Comparison of ENCODE assay signal across 8 mouse cellular contexts in genomic region chr12:16618512-16619274, GRCm38 (mm10). TPM values are rescaled to one million over a fixed set of nuclear protein-coding genes. Genes with fewer than 3 reads are reported as not detected.
DNase-seq lines count a peak whose midpoint lies in the region; ATAC-seq lines count a peak whose summit lies in the region.

No protein-coding gene starts in this region.

- no peaks in the 10 kb centered on the region for H3K9me3 ChIP-seq in intestine, embryonic 14.5 days (ENCODE audit: control insufficient read depth, low read length)

- H3K4me3 ChIP-seq in intestine, embryonic 14.5 days (ENCODE audit: low read depth, low read length), result no peak overlapping the region

- no peaks in the 10 kb centered on the region for H3K36me3 ChIP-seq in intestine, embryonic 14.5 days (ENCODE audit: control insufficient read depth, insufficient read depth, low read length)

- H3K9ac ChIP-seq in intestine, embryonic 14.5 days (ENCODE audit: low read length), result no peak overlapping the region

- peaks cover 13% of the 10 kb centered on the region for H3K4me1 ChIP-seq in intestine, embryonic 14.5 days (replicated peaks; ENCODE audit: control insufficient read depth, insufficient read depth, low read length)

- peak; percentile 39 for DNase-seq in ZHBTc4 (ENCODE audit: low read depth, low spot score)
- peak; percentile 78 for DNase-seq in embryo, embryonic 10 days (ENCODE audit: low spot score)
- DNase-seq in gastrocnemius, postnatal 10 days, result peak; percentile 87
- peak; percentile 77 for DNase-seq in intestine, embryonic 14.5 days (ENCODE audit: low spot score)
- DNase-seq in left cerebral cortex, adult 18-20 months (ENCODE audit: low spot score in 2 of 2), result peak; percentile 40 to 59
- DNase-seq in lung, postnatal 10 days, result peak; percentile 90
- DNase-seq in right cerebral cortex, postnatal 10 days (ENCODE audit: low spot score in 2 of 2), result peak; percentile 85 to 87
- DNase-seq in thymus, postnatal 10 days (ENCODE audit: low spot score in 2 of 2), result no peak

- WGBS in intestine, embryonic 14.5 days, result 17% methylated on average over 11 of the region's 12 CpGs

- no peak overlapping the region for H3K4me2 ChIP-seq in intestine, embryonic 14.5 days (ENCODE audit: low read length)

- H3K27me3 ChIP-seq in intestine, embryonic 14.5 days (replicated peaks; ENCODE audit: control insufficient read depth, insufficient read depth, low read length), result no peaks in the 10 kb centered on the region

- peak; percentile 82; the same call in 1 of the 2 replicates for ATAC-seq in intestine, embryonic 14.5 days (replicated peaks; ENCODE audit: low FRiP score, low TSS enrichment, low read depth)

- no peak overlapping the region for H3K27ac ChIP-seq in intestine, embryonic 14.5 days (ENCODE audit: low read depth)

RNA-seq across cellular contexts. Expression of gene Lpin1, which starts 7.9 kb away (rescaled TPM):
- total RNA-seq in gastrocnemius, postnatal 10 days (2021), result 10 to 100 TPM; 29.6 to 48.0 TPM
- 7.0 and 8.4 TPM in 2 replicates for polyA plus RNA-seq in intestine, embryonic 14.5 days (2014; fragmentation: Nextera tagmentation; extraction: Ambion mirVana)
- 10 to 100 TPM; 23.3 to 30.5 TPM for total RNA-seq in left cerebral cortex, adult 18-20 months (2021)

RNA-seq across cellular contexts. Expression of gene Ntsr2, which starts 34.5 kb away (rescaled TPM):
- 1 to 10 TPM; 1.3 to 1.9 TPM for total RNA-seq in gastrocnemius, postnatal 10 days (2021)
- polyA plus RNA-seq in intestine, embryonic 14.5 days (2014; fragmentation: Nextera tagmentation; extraction: Ambion mirVana), result not detected in 2 replicates
- total RNA-seq in left cerebral cortex, adult 18-20 months (2021), result 100 to 1,000 TPM; 120 to 126 TPM

Comparison
In these comparisons a context has a peak if more than half of its experiments do, and no peak if none do; other contexts are left out.
1. DNase-seq: peak in ZHBTc4 (single experiment), embryo, embryonic 10 days (single experiment), gastrocnemius, postnatal 10 days (single experiment), intestine, embryonic 14.5 days (single experiment), left cerebral cortex, adult 18-20 months (2 of 2), lung, postnatal 10 days (single experiment) and right cerebral cortex, postnatal 10 days (2 of 2); none in thymus, postnatal 10 days (0 of 2).
2. RNA of gene Ntsr2, which starts 34.5 kb away (total RNA-seq): 120 to 126 TPM in left cerebral cortex, adult 18-20 months; 1.3 to 1.9 TPM in gastrocnemius, postnatal 10 days; every median in the first group is over 10 times any median in the second.